Mouse (Mus musculus) MEL-GATA-1-ER (cell line): ENCODE measurements around the gene Arhgap45.

Source experiments
- DNase-seq: peaks from one replicate; pipeline ENCODE4 v3.0.0-alpha.2; 2012; ENCODE audit warnings: low read depth; ENCODE audit errors: extremely low read depth

Gene Arhgap45

DNA sequence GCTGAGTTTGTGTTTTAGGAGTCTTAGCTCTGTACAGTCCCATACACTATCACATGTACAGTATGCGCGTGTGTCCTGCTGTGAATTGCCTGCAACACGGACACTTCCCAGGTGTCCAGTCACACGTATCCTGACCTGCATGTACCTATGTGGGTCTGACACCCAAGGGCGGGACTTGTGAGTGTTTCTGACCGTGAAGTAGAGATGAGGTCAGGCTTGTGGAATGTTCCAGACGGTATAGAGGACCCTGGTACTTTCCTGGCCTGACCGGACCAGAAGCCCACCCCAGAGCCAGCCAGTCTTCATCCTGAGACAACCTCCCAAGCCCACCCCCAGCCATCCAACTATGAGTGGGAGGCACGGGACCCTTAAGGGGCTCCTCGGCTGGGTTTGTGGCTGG, 870 bp upstream of the Arhgap45 start:
- DNase-seq, result no peak

- DNase-seq, result no peak
These were observed 478 bp downstream of the Arhgap45 start for GRCm38 (mm10) chr10:80016931-80017330.

DNA sequence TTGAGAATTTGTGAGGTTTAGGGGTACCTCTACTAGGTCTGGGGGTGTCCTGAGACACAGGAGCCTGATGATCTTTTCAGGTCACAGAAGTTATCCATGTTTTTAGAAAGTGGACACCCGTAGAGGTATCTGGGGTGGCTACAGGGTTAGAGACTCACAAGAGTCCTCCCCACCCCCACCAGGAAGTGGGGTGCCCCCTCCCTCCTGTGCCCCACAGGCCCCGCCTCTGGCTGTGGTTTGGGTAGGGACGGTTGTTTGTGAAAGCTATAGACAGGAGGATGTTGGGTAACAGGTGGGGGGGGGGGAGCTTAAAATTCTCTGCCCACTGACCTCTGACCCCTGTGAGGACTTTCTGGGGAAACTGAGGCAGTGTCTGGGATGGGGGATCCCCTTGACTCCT, 908 bp downstream of the Arhgap45 start:
- no peak for DNase-seq

DNA sequence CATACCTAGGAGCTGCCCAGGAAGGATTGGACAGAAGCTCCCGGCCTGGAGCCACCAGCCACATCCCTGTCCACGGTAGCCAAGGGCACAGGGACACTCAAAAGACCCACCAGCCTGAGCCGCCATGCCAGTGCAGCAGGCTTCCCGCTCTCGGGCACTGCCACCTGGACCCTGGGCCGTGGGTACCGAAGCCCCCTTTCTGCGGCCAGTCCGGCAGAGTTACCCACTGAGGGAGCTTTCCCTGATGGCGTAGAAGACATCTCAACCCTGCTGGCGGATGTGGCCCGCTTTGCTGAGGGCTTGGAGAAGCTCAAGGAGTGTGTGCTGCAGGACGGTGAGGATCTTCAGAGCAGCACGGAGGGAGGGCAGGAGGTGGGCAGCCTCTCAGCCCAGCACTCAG, 1.3 kb downstream of the Arhgap45 start:
- no peak for DNase-seq

GRCm38 (mm10) chr10:80018739-80019297, 2.4 kb downstream of the Arhgap45 start:
- no peak for DNase-seq

GRCm38 (mm10) chr10:80019471-80020131, 3.1 kb downstream of the Arhgap45 start:
- no peak for DNase-seq

GRCm38 (mm10) chr10:80020191-80020590, 3.7 kb downstream of the Arhgap45 start:
- no peak for DNase-seq

DNA sequence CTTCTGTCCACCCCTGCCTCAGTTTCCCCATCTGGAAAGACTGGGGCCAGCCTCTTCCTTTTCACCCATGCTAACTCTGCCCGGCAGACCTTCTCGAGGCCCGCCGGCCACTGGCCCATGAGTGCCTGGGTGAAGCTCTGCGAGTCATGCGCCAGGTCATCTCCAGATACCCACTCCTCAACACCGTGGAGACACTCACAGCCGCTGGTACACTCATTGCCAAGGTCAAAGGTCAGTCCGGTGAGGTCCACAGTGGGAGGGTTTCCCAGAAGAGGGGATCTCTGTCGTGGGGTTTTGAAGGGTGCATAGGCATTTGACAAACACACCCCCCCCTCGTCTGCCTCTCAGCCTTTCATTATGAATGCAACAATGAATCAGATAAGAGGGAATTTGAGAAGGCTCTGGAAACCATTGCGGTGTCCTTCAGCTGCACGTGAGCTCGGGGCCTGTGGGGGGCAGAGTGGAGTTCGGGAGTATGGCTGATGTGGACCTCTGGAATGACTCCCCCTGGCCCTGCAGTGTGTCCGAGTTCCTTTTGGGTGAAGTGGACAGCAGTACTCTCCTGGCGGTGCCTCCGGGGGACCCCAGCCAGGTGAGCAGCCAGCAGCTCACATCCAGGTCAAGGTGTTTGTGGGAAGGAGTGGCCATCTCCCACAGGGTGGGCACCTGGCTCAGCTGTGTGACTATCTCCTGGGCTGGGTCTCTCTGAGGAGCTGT, 4.3 kb downstream of the Arhgap45 start:
- DNase-seq, result no peak

GRCm38 (mm10) chr10:80021320-80021641, 4.8 kb downstream of the Arhgap45 start:
- DNase-seq, result no peak

- no peak for DNase-seq
These were observed 5.7 kb downstream of the Arhgap45 start for GRCm38 (mm10) chr10:80022164-80022563.

DNA sequence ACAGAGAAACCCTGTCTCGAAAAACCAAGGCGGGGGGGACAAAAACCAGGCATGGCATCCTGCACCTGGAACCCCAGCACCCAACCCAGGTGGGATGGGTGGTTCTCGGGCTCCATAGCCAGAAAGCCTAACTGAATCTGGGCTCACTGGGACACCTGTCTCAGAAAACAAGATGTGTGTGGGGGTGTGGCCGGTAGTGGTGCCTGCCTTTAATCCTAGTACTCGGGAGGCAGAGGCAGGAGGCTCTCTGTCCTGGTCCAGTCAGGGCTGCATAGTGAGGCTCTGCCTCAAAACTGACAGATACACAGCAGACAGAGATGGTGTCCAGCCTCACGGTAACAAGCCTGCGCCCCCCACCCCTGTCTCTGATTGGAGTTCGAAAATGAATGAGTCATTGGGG, 6.4 kb downstream of the Arhgap45 start:
- no peak for DNase-seq

DNA sequence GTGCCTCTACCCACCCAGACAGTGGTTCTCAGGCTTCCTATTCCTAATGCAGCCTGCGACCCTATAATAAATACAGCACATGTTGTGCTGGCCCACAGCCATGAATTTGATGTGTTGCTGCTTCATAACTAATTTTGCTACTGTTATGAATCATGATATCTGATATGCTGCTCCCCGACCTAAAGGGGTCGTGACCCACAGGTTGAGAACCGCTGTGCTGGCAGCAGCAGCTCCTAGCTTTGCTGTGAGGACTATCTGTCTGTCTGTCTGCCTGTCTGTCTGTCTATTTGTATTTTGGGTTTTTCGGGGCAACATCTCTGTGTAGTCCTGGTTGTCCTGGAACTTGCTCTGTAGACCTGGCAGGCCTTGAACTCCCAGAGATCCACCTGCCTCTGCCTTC, 7.3 kb downstream of the Arhgap45 start:
- no peak for DNase-seq

GRCm38 (mm10) chr10:80024229-80025043, 8.0 kb downstream of the Arhgap45 start:
- no peak for DNase-seq

DNA sequence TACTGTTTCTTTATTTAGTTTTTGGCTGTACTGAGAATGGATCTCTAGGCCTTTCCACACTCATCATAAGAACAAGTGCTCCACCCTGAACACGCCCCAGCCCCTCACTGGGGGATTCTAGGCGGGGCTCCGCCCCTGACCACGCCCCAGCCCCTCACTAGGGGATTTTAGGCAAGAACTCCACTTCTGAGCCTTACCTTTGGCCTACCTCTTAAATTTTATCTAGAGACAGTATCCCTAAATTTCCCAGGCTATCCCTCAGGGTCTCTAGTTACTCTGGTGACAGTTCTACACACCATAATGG, 8.5 kb downstream of the Arhgap45 start:
- DNase-seq, result no peak

- DNase-seq, result no peak
These were observed 9.0 kb downstream of the Arhgap45 start for GRCm38 (mm10) chr10:80025463-80025862.

DNA sequence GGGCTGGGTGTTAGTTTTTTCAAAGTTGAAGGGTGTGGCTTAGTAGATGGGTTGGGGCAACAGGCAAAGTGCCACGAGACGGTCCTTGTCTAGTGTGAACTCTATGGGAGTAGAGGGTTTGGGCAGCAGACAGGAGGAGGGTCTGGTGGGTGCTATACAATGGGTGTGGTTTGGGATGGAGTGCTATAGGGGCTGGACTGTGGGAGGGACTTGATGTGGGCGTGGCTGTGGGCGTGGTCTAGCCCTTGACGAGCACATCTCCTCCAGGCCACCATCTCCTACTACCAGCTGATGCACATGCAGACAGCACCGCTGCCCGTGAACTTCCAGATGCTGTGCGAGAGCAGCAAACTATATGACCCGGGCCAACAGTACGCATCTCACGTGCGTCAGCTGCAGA, 9.4 kb downstream of the Arhgap45 start:
- DNase-seq, result no peak

DNA sequence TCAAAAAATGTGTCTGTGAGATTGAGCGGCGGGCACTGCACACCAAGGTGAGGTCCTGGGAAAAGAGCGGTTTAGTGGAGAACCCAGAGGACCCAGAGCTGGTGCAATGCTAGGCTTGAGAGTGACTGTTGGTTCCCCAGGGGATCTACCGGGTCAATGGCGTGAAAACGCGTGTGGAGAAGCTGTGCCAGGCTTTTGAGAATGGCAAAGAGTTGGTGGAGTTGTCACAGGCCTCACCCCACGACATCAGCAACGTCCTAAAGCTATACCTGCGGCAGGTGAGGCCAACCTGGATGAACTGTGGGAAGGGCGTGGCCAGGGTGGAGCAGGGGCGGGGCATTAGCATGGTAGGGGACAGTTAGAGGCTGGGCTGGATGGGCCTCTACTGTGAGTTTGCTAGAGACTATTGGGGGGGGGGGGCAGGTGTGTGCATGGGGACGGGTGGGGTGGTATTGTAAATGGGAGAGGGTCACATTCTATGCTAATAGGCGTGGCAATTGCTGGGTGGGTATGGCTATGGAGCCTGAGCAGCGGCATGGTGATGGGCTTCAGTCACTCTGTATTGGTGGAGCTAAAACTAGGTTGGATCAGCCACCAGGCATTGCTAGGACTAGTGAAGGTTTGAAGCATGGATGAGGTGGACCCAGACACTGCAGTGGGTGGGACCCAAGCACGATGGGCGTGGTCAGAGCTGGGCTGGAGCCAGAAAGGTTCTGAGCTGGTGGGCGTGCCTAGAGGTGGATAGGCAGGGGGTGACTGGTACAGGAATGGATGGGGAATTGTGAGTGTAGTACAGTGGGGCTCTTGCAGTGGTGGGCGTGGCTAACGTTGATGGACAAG, 11.4 kb downstream of the Arhgap45 start:
- no peak for DNase-seq

DNA sequence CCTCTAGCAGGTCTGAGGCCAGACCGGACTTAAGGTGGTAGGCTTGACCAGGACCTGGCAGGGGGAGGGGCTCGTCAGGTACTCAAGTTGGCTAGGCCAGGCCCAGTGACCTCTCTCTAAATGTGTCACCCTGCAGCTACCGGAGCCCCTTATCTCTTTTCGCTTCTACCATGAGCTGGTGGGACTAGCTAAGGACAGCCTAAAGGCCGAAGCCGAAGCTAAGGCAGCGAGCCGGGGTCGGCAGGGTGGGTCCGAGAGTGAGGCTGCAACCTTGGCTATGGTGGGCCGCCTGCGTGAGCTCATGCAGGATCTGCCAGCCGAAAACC, 12.0 kb downstream of the Arhgap45 start:
- no peak for DNase-seq

GRCm38 (mm10) chr10:80030191-80030590, 13.7 kb downstream of the Arhgap45 start:
- DNase-seq, result no peak

DNA sequence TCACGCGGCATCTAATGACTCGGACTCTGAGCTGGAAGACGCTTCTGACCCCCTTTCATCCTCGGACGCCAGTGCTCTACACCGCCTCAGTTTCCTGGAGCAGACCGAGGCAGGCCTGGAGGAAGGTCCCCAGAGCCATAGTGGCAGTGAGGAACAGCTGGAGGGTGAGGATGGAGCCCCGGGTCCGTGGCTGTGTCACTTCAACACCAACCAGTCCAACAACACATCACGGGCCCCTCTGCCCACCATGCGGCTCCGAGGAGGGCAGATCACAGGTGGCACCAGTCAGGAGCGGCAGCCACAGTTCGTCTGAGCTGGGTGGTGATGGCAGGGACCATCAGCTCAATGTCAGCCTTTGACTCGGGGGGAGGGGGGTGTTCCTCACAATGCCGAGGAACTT, 14.3 kb downstream of the Arhgap45 start:
- no peak for DNase-seq

DNA sequence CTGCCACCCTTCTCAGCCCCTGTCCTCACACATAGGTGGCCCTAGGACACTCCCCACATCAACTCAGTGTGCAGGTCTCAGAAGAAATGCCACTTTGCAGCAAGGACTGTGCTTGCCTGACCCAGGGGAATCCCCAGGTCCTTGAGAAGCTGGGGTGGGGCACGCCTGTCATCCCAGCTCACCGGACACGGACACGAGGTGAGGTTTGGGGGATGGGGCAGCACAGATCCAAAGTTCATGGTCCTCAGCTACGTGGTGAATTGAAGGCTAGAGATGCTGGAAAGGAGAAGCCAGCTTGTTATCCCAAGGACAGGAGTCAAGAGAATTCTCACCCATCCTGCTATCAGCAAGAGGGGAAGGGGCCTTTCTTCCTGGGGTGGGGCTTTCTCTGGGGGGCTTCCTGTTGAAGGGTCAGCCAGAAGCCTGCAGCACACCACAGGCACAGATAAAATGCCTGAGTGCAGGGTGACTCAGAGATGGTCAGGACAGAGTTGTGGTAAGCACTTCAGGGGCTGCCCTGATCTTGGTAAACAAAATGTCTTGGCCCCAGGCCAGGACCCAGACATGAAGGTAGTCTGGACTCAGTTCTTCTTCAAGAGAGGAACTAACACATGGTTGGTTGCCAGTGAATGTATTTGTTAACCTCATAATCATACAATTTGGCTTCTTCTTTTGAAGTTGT, 16.5 kb downstream of the Arhgap45 start:
- DNase-seq, result peak; percentile 95
